In the genomic region with DNA sequence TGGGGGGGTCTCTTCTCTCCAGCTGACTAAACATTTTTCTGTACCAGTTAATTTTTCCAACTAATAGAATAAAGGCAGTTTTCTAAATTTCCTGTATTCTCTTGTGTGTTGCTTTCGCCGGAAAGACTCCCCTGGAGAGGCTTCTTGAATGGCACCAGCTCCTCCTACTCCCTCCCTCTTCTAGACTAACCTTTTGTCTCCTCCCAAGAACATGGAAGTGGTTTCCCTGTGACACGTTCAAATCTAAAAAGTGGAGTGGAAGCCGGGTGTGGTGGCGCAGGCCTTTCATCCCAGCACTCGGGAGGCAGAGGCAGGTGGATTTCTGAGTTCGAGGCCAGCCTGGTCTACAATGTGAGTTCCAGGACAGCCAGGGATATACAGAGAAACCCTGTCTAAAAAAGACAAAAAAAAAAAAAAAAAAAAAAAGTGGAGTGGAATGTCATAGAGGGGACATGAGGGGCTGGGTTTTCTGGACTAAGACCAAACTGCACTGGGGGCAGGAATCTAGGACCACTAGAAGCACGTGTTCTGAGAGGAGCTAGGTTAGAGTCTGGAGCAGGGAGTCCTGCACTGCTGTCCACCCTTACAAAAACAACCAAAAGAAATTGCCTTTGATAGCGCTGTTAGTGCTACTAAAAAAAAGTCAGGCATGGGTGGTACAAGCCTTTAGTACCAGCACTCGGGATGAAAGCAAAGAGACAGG, we compare ENCODE assay signal across 8 mouse cellular contexts. TPM values are rescaled to one million over a fixed set of nuclear protein-coding genes. Genes with fewer than 3 reads are reported as not detected.
DNase-seq lines count a peak whose midpoint lies in the region; ATAC-seq lines count a peak whose summit lies in the region.

No protein-coding gene starts in this region.

- H3K4me2 ChIP-seq in heart, embryonic 14.5 days (ENCODE audit: low read length) = peak overlapping the region; percentile 92
- H3K4me2 ChIP-seq in hindbrain, embryonic 13.5 days = peak overlapping the region; percentile 73
- H3K4me2 ChIP-seq in midbrain, embryonic 14.5 days (ENCODE audit: low read length) = peak overlapping the region; percentile 85; the same call in 1 of the 2 replicates

- peaks cover 46% of the 10 kb centered on the region for H3K36me3 ChIP-seq in heart, embryonic 14.5 days (ENCODE audit: control insufficient read depth, insufficient read depth, low read length)
- H3K36me3 ChIP-seq in hindbrain, embryonic 13.5 days = peaks cover 30% of the 10 kb centered on the region
- peaks cover 34% of the 10 kb centered on the region for H3K36me3 ChIP-seq in midbrain, embryonic 14.5 days (ENCODE audit: control insufficient read depth, insufficient read depth, low read length)

- H3K27me3 ChIP-seq in heart, embryonic 14.5 days (ENCODE audit: control insufficient read depth, insufficient read depth, low read length) = no peaks in the 10 kb centered on the region
- H3K27me3 ChIP-seq in hindbrain, embryonic 13.5 days = no peaks in the 10 kb centered on the region
- H3K27me3 ChIP-seq in midbrain, embryonic 14.5 days (ENCODE audit: control insufficient read depth, insufficient read depth, low read length) = no peaks in the 10 kb centered on the region

- H3K4me1 ChIP-seq in heart, embryonic 14.5 days (ENCODE audit: control insufficient read depth in 2 of 2, insufficient read depth in 2 of 2, low read length in 2 of 2) = peaks cover 11 to 25% of the 10 kb centered on the region in 2 experiments
- H3K4me1 ChIP-seq in hindbrain, embryonic 13.5 days (replicated peaks) = peaks cover 26% of the 10 kb centered on the region
- H3K4me1 ChIP-seq in midbrain, embryonic 14.5 days (ENCODE audit: control insufficient read depth, insufficient read depth, low read length) = peaks cover 10% of the 10 kb centered on the region

- peak overlapping the region in 1 of 2 experiments; percentile 56; a peak in 1 of 4 replicates for H3K4me3 ChIP-seq in heart, embryonic 14.5 days (ENCODE audit: control insufficient read depth in 1 of 2, insufficient read depth in 1 of 2, low read depth in 1 of 2, low read length in 2 of 2)
- H3K4me3 ChIP-seq in hindbrain, embryonic 13.5 days = no peak overlapping the region
- H3K4me3 ChIP-seq in midbrain, embryonic 14.5 days (replicated peaks; ENCODE audit: low read depth, low read length) = peak overlapping the region; percentile 73; the same call in 1 of the 2 replicates

- no peaks in the 10 kb centered on the region for H3K9me3 ChIP-seq in heart, embryonic 14.5 days (ENCODE audit: control insufficient read depth, low read length)
- no peaks in the 10 kb centered on the region for H3K9me3 ChIP-seq in hindbrain, embryonic 13.5 days
- no peaks in the 10 kb centered on the region for H3K9me3 ChIP-seq in midbrain, embryonic 14.5 days (ENCODE audit: control insufficient read depth, low read length)

- DNase-seq in heart, adult 18-20 months = no peak
- DNase-seq in ZHBTc4 (ENCODE audit: low read depth, low spot score) = peak; percentile 56
- no peak for DNase-seq in midbrain, embryonic 14.5 days
- DNase-seq in thymus, postnatal 14 days = no peak
- no peak for DNase-seq in ovary, postnatal 36 days (ENCODE audit: low spot score)
- no peak for DNase-seq in frontal cortex, postnatal 25 days (ENCODE audit: low spot score in 2 of 2)

- peak overlapping the region; percentile 80; the same call in 1 of the 2 replicates for H3K9ac ChIP-seq in heart, embryonic 14.5 days (ENCODE audit: low read length)
- no peak overlapping the region for H3K9ac ChIP-seq in hindbrain, embryonic 13.5 days
- H3K9ac ChIP-seq in midbrain, embryonic 14.5 days (replicated peaks; ENCODE audit: low read length) = no peak overlapping the region

- ATAC-seq in heart, embryonic 14.5 days (ENCODE audit: insufficient number of reproducible peaks, insufficient read depth, low FRiP score, low read depth) = no peak
- no peak for ATAC-seq in hindbrain, embryonic 13.5 days (ENCODE audit: low FRiP score)
- ATAC-seq in midbrain, embryonic 14.5 days (ENCODE audit: low FRiP score, low TSS enrichment) = no peak

- peak overlapping the region; percentile 87 to 92 for H3K27ac ChIP-seq in heart, embryonic 14.5 days (replicated peaks in 1 of 2; ENCODE audit: control insufficient read depth in 1 of 2, insufficient read depth in 1 of 2, low read depth in 2 of 2, low read length in 2 of 2)
- peak overlapping the region; percentile 93 for H3K27ac ChIP-seq in hindbrain, embryonic 13.5 days
- H3K27ac ChIP-seq in midbrain, embryonic 14.5 days (replicated peaks; ENCODE audit: low read depth, low read length) = peak overlapping the region; percentile 92

- WGBS in heart, embryonic 14.5 days = 68% methylated on average over 10 of the region's 10 CpGs
- 68% methylated on average over 10 of the region's 10 CpGs for WGBS in hindbrain, embryonic 13.5 days
- WGBS in midbrain, embryonic 14.5 days = 72% methylated on average over 10 of the region's 10 CpGs

RNA-seq across cellular contexts. Expression of gene Gpx1, which starts 0.7 kb away (rescaled TPM):
- polyA plus RNA-seq in heart, embryonic 14.5 days (2014; fragmentation: Nextera tagmentation; extraction: Ambion mirVana) = 694 and 725 TPM in 2 replicates
- total RNA-seq in heart, adult 18-20 months (2021) = 100 to 1,000 TPM in 1 of 2 experiments, 10 to 100 TPM in 1; 86.8 to 111 TPM
- polyA plus RNA-seq in hindbrain, embryonic 13.5 days (2015; fragmentation: Nextera tagmentation; extraction: Ambion mirVana) = 503 and 518 TPM in 2 replicates
- 476 and 480 TPM in 2 replicates for polyA plus RNA-seq in midbrain, embryonic 14.5 days (2014; fragmentation: Nextera tagmentation; extraction: Ambion mirVana)

RNA-seq across cellular contexts. Expression of gene Usp4, which starts 9.7 kb away (rescaled TPM):
- polyA plus RNA-seq in heart, embryonic 14.5 days (2014; fragmentation: Nextera tagmentation; extraction: Ambion mirVana) = 88.6 and 90.1 TPM in 2 replicates
- total RNA-seq in heart, adult 18-20 months (2021) = 10 to 100 TPM; 74.3 to 79.6 TPM
- 125 and 141 TPM in 2 replicates for polyA plus RNA-seq in hindbrain, embryonic 13.5 days (2015; fragmentation: Nextera tagmentation; extraction: Ambion mirVana)
- polyA plus RNA-seq in midbrain, embryonic 14.5 days (2014; fragmentation: Nextera tagmentation; extraction: Ambion mirVana) = 113 and 144 TPM in 2 replicates

RNA-seq across cellular contexts. Expression of gene Tcta, which starts 32.0 kb away (rescaled TPM):
- polyA plus RNA-seq in heart, embryonic 14.5 days (2014; fragmentation: Nextera tagmentation; extraction: Ambion mirVana) = 36.5 and 39.4 TPM in 2 replicates
- 10 to 100 TPM; 67.6 to 76.8 TPM for total RNA-seq in heart, adult 18-20 months (2021)
- polyA plus RNA-seq in hindbrain, embryonic 13.5 days (2015; fragmentation: Nextera tagmentation; extraction: Ambion mirVana) = 55.0 and 63.3 TPM in 2 replicates
- 52.3 and 56.3 TPM in 2 replicates for polyA plus RNA-seq in midbrain, embryonic 14.5 days (2014; fragmentation: Nextera tagmentation; extraction: Ambion mirVana)

RNA-seq across cellular contexts. Expression of gene Rhoa, which starts 32.1 kb away (rescaled TPM):
- 229 and 289 TPM in 2 replicates for polyA plus RNA-seq in heart, embryonic 14.5 days (2014; fragmentation: Nextera tagmentation; extraction: Ambion mirVana)
- 100 to 1,000 TPM; 229 to 232 TPM for total RNA-seq in heart, adult 18-20 months (2021)
- 279 and 287 TPM in 2 replicates for polyA plus RNA-seq in hindbrain, embryonic 13.5 days (2015; fragmentation: Nextera tagmentation; extraction: Ambion mirVana)
- 217 and 224 TPM in 2 replicates for polyA plus RNA-seq in midbrain, embryonic 14.5 days (2014; fragmentation: Nextera tagmentation; extraction: Ambion mirVana)

RNA-seq across cellular contexts. Expression of gene Amt, which starts 41.3 kb away (rescaled TPM):
- polyA plus RNA-seq in heart, embryonic 14.5 days (2014; fragmentation: Nextera tagmentation; extraction: Ambion mirVana) = 10.4 and 11.2 TPM in 2 replicates
- total RNA-seq in heart, adult 18-20 months (2021) = 1 to 10 TPM; 5.0 to 5.8 TPM
- polyA plus RNA-seq in hindbrain, embryonic 13.5 days (2015; fragmentation: Nextera tagmentation; extraction: Ambion mirVana) = 32.1 and 33.3 TPM in 2 replicates
- 23.2 and 23.5 TPM in 2 replicates for polyA plus RNA-seq in midbrain, embryonic 14.5 days (2014; fragmentation: Nextera tagmentation; extraction: Ambion mirVana)
